Mouse (Mus musculus) CH12F3 (cell line): ENCODE measurements around the gene Hsh2d.

Experiments used
- in situ Hi-C: fragments of 300-500 bp; cut with MboI; formaldehyde crosslinking; loops from 2 replicates; pipeline ENCODE4 v1.14.3; 2020; ENCODE audit warnings: low sequenced_read_pairs

Gene Hsh2d

DNA sequence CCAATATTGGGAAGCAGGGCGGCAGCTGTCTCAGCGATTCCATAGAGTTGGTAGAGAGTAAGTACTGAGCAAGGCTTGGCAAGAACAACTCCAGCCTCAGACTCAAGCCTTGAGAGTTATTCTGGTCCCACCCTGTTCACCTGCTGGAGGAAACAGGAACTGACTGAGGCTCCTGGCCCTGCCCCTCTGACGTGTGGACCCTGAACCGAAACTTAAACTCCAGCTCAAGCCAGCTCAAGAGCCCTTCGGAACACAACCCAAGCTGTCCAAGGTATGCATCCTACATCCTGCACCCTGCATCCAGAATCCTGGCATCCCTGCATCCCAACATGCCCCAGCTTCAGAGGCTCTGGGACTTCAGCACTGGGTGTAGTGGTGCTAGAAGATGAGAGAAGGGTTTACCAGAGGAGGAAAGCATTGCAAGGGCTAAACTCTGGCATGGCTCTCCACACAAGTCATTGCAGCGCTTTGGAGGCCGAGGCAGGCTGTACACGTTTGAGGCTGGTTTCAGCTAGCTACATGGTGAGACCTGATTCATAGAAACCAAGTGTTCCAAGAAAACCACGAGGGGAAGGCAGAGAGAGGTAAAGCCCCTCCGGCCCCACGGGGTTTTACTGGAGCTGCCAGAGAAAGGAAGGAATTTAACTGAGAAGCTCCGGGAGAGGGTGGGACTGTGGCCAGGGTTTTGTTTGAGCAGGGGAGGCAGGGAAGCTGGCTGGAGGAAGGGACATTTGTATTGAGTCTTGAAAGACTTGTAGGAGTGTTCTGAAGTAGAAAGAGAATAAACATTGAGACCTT, at the start of gene Hsh2d:
Gene Hsh2d (plus strand): TSS at position 222 of the 798 bp plus-strand sequence.
- in situ Hi-C loops = no loop called here

DNA sequence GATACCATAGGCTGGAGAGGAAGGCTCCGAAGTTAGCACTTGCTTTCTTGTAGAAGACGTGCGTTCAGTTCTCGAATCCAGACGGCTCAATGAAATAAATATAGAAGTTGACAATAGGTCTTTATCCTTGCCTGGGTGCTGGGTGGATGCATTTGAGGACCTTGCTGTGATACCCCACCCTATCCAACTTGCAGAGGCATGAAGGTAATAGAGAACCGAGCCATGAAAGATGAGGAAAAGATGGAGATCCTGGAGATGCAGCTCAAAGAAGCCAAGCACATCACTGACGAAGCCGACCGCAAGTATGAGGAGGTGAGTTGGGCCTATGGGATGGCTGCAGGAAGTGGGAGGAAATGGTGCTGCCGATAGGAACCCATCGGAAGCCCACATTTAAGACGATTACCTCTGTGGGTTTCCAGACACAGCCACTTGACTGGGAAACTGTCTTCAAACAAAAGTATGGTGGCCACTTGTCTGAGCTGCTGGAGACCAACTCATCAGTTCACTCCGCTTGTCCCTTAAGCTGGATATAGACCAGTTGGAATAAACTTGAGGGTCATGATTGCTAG, 46.1 kb upstream of the Hsh2d start:
- in situ Hi-C loops = no loop called here

DNA sequence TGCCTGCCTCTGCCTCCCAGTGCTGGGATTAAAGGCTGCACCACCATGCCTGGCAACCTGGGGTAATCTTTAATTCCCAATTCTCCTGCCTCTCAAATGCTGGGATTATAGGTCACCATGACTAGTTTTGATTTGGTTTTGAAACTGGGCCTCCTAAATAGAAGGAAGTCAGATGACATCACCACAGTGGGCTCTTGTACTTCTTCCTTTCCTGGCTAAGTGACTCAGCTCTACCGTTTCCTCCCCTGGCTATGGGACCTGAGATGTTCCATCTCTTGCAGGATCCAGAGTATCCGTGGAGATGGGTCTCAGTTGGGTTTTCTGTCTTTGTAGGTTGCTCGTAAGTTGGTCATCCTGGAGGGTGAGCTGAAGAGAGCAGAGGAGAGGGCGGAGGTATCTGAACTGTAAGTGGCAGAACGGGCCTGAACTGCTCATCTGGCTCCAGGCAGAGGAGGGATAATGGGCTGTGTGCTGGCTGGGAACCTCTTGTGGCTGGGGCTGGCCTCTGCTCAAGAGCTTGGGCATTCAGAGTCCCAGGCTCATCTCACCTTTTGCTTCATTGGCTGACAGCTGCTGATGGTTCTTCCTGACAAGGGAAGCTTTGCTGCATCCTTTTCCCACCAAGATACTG, 45.0 kb upstream of the Hsh2d start:
- in situ Hi-C loops = no loop called here

DNA sequence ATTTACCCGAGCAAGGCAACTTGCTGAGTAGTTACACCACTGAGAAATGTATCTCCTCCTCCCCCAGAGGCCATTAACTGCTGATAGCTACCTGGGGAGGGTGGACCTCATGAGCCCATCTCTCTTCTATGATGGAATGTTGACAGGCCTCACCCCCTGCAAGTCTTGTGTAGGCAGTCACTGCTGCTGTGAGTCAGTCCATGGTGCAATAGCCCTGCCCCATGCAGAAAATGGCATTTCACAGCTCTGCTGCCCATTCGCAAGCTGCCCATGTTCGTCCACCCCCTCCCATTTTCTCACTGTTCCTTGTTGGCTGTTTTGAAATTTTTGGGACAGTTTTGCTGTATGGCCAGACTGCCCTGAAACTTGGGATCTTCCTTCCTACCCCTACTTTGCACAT, 43.9 kb upstream of the Hsh2d start:
- in situ Hi-C loops = no loop called here

DNA sequence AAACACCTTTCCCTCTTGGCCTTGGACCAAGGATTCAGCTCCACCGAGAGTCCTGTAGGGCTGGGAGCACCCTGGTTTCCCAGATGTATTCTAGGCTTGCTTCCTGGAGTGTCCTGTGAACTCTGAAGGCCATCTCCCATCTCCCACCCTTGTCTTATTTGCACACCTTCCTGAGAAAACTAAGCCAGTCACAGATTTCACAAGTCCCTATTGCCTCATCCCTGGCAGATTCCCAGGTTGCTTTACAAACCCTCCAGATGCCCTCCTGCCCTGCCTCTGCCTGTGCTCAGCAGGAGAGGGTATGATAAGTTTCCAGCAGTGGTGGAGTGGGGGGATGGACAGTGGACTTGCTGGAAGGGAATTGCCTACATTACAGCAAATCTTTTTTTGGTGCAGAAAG, 43.4 kb upstream of the Hsh2d start:
- in situ Hi-C loops = no loop called here

DNA sequence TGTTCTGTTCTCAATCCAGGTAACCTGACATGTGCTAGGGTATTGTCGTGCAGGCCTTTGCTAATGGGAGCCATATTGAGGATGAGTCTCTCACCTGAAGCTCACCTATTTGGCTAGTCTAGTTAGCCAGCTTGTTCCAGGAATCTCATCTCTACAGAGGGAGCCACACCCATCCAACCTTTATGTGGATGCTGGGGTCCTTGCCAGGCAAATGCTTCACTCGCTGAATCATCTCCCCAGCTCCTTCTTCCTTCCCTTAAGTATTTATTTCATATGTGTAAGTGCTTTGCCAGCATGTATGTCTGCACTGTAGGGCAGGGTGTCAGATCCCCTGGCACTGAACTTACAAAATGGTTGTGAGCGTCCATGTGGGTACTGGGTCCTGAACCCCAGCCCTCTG, 42.9 kb upstream of the Hsh2d start:
- in situ Hi-C loops = no loop called here

DNA sequence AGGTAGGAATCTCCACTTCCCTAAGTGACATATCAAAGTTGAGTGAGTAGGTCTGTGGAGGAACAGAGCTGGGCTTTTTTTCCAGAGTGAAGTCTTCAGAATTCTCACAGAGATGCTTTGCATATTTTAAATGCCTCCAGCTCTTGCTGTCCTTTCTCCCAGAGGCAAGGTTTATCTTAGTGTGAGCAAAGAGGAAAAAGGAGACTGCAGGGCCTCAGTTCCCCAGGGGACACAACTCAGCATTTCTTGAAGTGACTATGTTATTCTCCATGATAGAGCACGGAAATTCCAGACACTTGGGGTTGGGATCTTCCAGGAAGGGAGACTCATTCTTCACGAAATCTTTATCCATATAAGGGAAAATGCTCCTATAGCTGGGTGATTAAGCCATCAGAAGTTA, 42.2 kb upstream of the Hsh2d start:
- in situ Hi-C loops = no loop called here

DNA sequence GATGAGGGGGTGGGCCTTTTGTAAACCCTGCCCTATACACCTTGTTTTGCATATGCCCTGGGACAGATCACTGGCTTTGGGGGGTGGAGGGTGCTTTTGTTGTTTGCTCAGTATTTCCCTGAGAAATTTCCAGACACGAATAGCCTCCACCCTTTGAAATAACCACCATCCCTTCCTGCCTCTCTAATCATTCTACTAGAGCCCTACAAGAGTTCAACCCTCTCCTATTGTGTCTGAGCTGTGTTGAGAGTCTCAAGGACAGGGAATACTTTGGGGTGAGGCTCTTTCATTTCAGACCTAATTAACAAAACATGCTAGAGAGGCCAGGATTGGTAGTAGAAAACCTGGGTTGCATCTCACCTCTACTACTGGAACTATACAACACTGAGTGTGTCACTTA, 40.4 kb upstream of the Hsh2d start:
- in situ Hi-C loops = no loop called here

DNA sequence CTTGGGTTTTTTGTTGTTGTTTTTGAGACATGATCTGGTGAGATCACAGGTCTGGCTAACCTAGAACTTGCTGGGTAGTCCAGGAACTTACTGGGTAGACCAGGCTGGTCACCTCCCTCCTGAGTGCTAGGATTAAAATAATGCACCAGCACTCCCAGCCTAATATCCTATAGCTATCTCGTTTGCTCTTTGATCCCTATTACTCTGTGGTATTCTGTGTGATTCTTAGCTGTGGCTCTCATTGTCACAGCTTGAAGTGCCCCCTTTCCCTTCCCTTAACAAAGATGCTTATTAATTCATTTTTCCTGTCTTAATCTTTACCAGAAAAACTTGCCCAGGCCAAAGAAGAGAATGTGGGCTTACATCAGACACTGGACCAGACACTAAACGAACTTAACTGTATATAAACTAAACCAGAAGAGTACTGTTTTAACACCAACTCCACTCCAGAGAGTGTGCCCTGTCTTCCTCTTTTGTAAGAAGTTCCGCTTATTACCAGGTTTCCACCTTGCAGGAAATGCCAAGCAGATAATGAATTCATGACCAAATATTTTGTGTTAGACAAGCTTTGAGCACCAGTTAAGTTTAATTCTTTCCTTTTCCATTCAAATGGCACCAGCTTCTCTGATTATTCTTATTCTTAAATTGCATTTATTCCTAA, 37.9 kb upstream of the Hsh2d start:
- in situ Hi-C loops = no loop called here

DNA sequence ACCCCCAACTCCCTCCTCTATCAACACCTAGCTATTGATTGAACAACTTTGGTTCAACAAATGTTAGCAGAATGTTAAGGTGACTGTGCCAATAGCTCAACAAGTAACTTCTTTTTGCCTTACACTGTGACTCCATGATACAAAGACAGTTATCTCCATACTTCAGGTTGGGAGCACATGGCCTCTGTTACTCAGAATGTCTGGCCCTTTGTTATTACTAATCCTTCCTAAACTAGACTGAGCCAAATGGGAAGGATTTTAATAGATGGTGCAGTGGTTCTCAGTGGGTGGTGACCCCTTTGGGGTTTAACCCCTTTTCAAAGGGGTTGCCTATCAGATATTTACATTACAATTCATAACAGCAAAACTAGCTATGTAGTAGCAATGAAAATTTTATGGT, 36.1 kb upstream of the Hsh2d start:
- in situ Hi-C loops = no loop called here

DNA sequence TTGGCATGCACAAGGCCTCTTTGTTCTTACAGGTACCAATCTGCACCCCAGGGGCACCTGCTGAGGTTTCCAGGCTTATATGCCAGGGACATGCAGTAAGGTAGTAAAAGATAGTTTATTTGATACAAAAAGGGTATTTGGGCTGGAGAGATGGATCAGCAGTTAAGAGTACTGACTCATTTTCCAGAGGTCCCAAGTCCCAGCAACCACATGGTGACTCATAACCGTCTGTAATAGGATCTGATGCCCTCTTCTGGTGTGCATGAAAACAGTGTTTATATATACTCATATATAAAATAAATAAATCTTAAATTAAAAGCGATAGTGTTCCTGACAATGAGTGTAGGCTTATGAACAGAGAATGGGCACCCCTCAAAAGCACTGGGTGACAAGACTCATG, 31.3 kb upstream of the Hsh2d start:
- in situ Hi-C loops = no loop called here

DNA sequence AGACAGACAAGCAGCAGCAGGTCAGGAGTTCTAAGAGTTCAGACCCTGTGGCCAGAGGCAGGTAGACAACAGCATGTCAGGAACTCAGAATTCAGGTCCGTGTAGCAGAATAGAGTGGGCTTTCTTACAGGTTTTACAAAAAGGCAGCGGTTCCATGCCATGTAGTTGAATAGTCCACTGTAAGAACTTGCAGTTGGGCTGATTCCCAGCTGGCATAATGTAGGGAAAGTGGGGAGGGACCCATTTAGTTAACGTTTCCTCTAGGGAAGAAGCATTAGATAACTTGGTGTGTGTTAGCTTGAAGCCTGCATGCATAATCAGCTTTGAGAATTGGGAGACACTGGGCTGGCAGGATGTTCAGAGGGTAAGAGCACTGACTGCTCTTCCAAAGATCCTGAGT, 30.7 kb upstream of the Hsh2d start:
- in situ Hi-C loops = no loop called here

DNA sequence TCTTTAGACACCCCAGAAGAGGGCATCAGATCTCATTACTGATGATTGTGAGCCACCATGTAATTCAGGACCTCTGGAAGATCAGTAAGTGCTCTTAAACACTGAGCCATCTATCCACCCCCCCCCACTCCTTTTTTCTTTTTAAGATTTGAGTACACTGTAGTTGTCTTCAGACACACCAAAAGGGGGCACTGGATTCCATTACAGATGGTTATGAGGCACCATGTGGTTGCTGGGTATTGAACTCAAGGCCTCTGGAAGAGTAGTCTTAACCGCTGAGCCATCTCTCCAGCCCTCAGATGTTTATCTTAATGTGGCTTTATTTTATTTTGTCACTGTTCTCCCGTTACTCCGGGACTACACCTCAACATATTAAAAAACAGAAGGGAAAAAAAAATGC, 29.4 kb upstream of the Hsh2d start:
- in situ Hi-C loops = no loop called here

DNA sequence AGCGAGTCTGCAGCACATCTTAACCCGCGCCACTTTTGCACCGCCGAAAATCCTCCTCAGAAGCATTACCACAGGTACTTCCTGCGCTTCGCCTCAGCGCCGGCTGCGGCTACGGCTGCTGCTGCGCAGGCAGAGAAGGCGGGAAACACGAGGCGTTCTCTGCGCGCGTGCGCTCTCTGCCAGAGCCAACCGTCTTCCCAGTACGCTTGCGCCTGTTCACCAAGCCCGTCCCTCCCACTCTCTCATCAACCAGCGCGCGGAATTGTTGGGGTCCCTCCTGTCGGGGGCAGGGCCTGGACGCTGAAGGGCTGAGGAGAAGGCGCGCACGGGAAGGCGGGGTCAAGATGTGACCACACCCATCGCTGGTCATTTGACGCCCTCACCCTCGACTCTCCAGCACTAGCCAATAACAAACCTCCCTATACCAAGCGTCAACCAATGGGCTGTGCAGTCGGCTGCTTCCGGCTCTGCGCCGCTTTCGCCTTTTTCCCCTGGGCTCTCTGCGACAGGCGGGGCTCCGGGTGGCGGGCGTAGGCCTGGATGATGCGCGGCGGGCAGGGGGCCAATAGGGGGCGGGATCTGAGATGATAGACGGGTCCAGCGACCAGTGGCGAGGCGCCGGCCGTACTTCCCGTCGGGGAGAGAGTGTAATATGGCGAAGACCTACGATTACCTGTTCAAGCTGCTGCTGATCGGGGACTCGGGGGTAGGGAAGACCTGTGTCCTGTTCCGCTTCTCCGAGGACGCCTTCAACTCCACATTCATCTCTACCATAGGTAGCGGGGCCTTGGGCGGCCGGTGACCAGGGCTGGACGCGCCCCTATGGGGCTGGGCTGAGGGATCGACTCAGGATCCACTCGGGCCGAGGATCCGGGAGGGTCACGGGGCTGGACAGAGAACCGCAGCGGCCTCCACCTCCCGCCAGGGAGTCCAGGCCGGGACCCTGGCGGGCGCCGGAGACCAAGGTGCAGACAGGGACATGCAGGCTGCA, 28.4 kb upstream of the Hsh2d start, which contains the start of gene Rab8a:
Gene Rab8a (plus strand): TSS at position 494 of the 991 bp plus-strand sequence.
- in situ Hi-C loops = no loop called here

DNA sequence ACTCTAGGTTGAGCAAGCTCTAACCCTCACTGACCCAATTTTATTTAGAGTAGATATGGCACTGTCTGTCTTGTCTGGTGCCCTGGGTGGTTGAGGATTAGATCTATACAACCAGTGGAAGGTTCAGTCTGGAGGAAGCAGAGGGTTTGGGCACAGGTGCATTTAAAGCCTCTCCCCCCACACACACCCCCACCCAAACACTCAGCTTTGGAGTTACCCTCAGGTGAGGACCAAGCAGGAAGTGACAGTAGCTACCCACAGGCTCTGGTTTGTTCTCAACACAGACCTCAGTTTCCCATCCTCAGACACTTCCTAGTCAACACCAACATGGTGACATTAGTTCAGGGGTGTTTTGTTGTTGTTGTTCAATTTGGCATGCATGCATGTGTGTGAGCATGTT, 26.6 kb upstream of the Hsh2d start:
- in situ Hi-C loops = no loop called here

DNA sequence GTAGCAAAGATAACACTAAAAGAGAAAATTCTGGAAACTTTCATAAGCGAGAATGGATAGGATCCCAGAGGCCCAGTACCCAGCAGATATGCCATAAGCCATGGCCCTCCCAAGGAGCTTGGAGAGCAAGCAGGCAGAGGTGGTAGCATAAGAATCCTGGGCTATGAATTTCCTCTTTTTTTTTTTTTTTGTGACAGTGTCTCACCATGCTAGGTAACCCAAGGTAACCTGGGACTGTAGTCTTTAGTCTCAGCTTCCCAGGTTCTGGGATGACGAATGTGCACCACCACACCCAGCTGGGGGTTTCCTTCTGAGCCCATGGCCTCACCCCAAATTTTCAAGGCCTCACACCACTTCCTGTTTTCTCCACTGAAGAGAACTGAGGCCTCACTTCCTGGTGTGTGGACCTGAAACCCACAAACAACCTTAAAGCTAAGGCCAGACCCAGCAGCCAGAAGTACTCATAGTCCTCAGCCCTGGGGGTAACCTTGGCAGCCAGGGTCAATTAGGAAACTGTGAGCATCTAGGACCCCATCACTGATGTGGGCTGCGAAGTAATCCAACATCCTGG, 20.3 kb upstream of the Hsh2d start:
- in situ Hi-C loops = no loop called here

DNA sequence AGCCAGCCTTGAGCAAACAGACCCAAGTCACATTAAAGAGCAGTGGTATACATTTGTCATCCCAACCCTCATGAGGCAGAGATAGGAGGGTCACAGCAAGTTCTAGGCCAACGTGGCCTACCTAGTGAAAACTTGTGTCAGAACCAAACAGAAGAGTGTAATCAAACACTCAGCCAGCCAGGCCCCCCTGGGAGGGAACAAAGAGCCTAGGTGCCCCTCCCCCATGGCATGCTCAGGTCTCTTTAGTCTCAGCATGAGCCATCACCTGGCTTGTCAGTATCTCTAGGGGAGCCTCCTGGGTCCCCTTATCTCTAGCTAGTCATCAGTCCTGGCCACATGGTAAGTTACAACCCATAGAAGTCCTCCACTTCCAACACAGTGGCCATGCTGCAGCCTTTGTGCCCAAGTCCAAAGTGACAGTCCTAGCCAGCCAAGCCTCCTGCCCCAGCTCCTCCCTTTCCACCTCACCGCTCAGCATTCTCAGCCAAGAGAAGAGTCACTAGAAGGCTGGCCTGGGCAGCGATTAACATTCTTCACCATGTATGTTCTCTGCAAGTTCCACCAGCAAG, 19.7 kb upstream of the Hsh2d start:
- in situ Hi-C loops = loop anchor here (10.0 kb wide), 1 partner anchor 205 kb away; no protein-coding TSS in a partner anchor

DNA sequence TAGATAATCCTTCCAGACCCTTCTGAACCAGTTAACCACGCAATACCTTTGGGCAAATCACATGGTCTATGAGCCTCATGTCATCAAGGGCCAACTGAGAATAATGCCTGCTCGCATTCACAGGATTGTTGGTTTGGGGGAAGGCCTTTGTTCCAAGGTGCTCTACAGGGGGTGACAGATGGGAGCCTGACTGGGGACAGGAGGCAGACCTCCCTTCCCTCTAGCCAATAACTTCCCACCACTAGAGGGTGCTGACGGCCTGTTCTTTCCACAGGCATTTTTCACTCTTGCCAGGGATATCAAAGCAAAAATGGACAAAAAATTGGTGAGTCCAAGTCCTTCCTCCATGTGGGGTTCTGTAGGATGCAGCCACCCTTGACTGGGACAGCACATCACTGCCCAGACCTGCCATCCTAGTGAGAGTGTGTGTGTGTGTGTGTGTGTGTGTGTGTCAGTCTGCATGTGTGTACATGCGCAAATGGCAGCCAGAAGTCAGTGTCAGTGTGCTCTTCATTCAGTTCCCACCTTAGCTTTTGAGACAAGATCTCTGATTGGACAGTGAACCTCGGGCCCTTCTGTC, 12.0 kb upstream of the Hsh2d start:
- in situ Hi-C loops = loop anchor here (10.0 kb wide), 1 partner anchor 197 kb away; no protein-coding TSS in a partner anchor

DNA sequence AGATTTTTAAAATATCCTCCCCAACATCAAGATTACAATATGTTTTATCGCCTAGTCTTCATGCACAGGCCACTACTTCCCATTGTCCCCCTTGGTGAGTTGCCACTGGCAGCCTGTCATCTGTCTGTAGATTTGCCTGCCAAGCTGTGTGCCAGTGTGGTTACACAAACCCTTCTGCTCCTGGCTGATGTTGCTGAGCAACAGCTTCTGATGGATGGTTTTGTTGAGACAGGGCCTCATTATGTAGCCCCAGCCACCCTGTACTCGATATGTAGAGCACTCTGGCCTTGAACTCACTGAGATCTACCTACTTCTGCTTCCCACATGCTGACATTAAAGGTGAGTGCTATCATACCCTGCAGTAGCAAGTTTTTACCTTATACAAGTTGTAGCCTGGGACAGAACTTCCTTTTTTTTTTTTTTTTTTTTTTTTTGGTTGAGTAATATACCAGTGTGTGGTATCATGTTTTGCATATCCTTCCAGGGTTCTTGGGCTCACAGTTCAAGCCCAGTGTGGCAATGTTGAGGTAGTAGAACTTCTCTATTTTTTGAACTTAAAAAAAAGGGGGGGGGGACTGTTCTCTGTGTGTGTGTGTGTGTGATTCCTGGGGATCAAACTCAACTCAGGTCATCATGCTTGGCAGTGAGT, 5.8 kb upstream of the Hsh2d start:
- in situ Hi-C loops = loop anchor here (5.0 kb wide), 1 partner anchor 34 kb away; the partner anchor contains the start of gene Fam32a
